In genomic region chr10:39411857-39412559, GRCm38 (mm10) we compare ENCODE assay signal across 12 mouse cellular contexts. TPM values are rescaled to one million over a fixed set of nuclear protein-coding genes. Genes with fewer than 3 reads are reported as not detected.
DNase-seq lines count a peak whose midpoint lies in the region; ATAC-seq and TF ChIP-seq lines count a peak whose summit lies in the region.
"Had no signal": no experiment of that assay in that cellular context is flagged by ENCODE, and none has a peak within 500 bp of the region (broad histone marks: within the 10 kb centered on the region; RNA-seq: fewer than 3 reads in every experiment).

No protein-coding gene starts in this region.

- H3K4me2 ChIP-seq in liver, embryonic 12.5 days: no peak overlapping the region
- no peak overlapping the region for H3K4me2 ChIP-seq in liver, postnatal 0 days (ENCODE audit: low read depth, low read length)

- ATAC-seq in liver, embryonic 12.5 days: no peak
- ATAC-seq in liver, postnatal 0 days: peak; percentile 40
- no peak for ATAC-seq in frontal cortex, adult (ENCODE audit: low TSS enrichment)
- ATAC-seq: hindbrain, embryonic 16.5 days had no signal

- TF ChIP-seq CTCF in liver, postnatal 0 days (IDR thresholded peaks at IDR 0.05; ENCODE audit: low read depth): no peak

- H3K36me3 ChIP-seq in liver, embryonic 12.5 days: no peaks in the 10 kb centered on the region
- no peaks in the 10 kb centered on the region for H3K36me3 ChIP-seq in liver, postnatal 0 days (replicated peaks; ENCODE audit: insufficient read depth, low read length)

- H3K9ac ChIP-seq in liver, embryonic 12.5 days: no peak overlapping the region
- H3K9ac ChIP-seq in liver, postnatal 0 days (replicated peaks): no peak overlapping the region

- DNase-seq in adrenal gland, postnatal 10 days: peak; percentile 57
- no peak for DNase-seq in adrenal gland, postnatal 4 days (ENCODE audit: low spot score in 2 of 2)
- DNase-seq in liver (peak; percentile 45), R1 (ENCODE audit: low read depth, low spot score) (peak; percentile 9)
- DNase-seq in liver, postnatal 0 days: peak; percentile 39
- DNase-seq in frontal cortex, postnatal 25 days (ENCODE audit: low spot score in 2 of 2): no peak
- DNase-seq: cerebellum, adult 8-10 months; kidney, postnatal 14 days; thymus, postnatal 14 days had no signal

- H3K27me3 ChIP-seq in liver, embryonic 12.5 days (replicated peaks): no peaks in the 10 kb centered on the region
- no peaks in the 10 kb centered on the region for H3K27me3 ChIP-seq in liver, postnatal 0 days (ENCODE audit: insufficient read depth, low read length)

- H3K9me3 ChIP-seq in liver, embryonic 12.5 days (replicated peaks): no peaks in the 10 kb centered on the region
- H3K9me3 ChIP-seq in liver, postnatal 0 days (ENCODE audit: low read length): no peaks in the 10 kb centered on the region

- H3K27ac ChIP-seq in liver, embryonic 12.5 days: no peak overlapping the region
- H3K27ac ChIP-seq in liver, postnatal 0 days (ENCODE audit: low read depth): no peak overlapping the region

- no peak for TF ChIP-seq EP300 in liver, postnatal 0 days (IDR thresholded peaks at IDR 0.05; ENCODE audit: low read depth)

- peaks cover 36% of the 10 kb centered on the region for H3K4me1 ChIP-seq in liver, embryonic 12.5 days
- peaks cover 8% of the 10 kb centered on the region for H3K4me1 ChIP-seq in liver, postnatal 0 days (ENCODE audit: insufficient read depth)

- H3K4me3 ChIP-seq in liver, embryonic 12.5 days: no peak overlapping the region
- no peak overlapping the region for H3K4me3 ChIP-seq in liver, postnatal 0 days (ENCODE audit: low read depth, low read length)

- 39% methylated on average over 8 of the region's 8 CpGs for WGBS in liver, embryonic 12.5 days (ENCODE audit: insufficient replicate concordance)
- 56% methylated on average over 8 of the region's 8 CpGs for WGBS in liver, postnatal 0 days (ENCODE audit: insufficient replicate concordance)

RNA-seq across cellular contexts. Expression of gene Fyn, which starts 43.4 kb away (rescaled TPM):
- total RNA-seq in adrenal gland, postnatal 10 days (2021): 10 to 100 TPM; 46.6 to 48.6 TPM
- total RNA-seq in adrenal gland, postnatal 4 days (2021): 10 to 100 TPM; 67.7 to 74.4 TPM
- 15.1 and 15.7 TPM in 2 replicates for polyA plus RNA-seq in liver, embryonic 12.5 days (2016; fragmentation: Nextera tagmentation; extraction: Ambion mirVana)
- polyA plus RNA-seq in liver, postnatal 0 days (2015; fragmentation: Nextera tagmentation; extraction: Ambion mirVana): 6.5 and 6.8 TPM in 2 replicates

Comparison
In these comparisons a context has a peak if more than half of its experiments do, and no peak if none do; other contexts are left out.
1. DNase-seq: peak in adrenal gland, postnatal 10 days (single experiment), liver (single experiment), R1 (single experiment) and liver, postnatal 0 days (single experiment); none in adrenal gland, postnatal 4 days (0 of 2) and frontal cortex, postnatal 25 days (0 of 2).